Mouse (Mus musculus) hindlimb bud, embryonic 11.5 days (tissue): ENCODE measurements around the gene Nemp1.

ENCODE experiments used
- DNase-seq: peaks from one replicate; pipeline ENCODE4 v3.0.0-alpha.2; 2012; ENCODE audit warnings: low read depth, low spot score; ENCODE audit errors: extremely low spot score

The Nemp1 gene

GRCm38 (mm10) chr10:127666501-127667268, at the start of gene Nemp1:
Gene Nemp1 (plus strand): TSS chr10:127666901.
- DNase-seq, result no peak

GRCm38 (mm10) chr10:127617294-127617693, 49.4 kb upstream of the Nemp1 start:
- DNase-seq, result no peak

GRCm38 (mm10) chr10:127618173-127618572, 48.5 kb upstream of the Nemp1 start:
- DNase-seq, result no peak

GRCm38 (mm10) chr10:127619119-127619721, 47.5 kb upstream of the Nemp1 start:
- no peak for DNase-seq

GRCm38 (mm10) chr10:127619941-127620405, 46.7 kb upstream of the Nemp1 start:
- DNase-seq, result no peak

GRCm38 (mm10) chr10:127620406-127621190, 46.1 kb upstream of the Nemp1 start, which contains the start of gene Lrp1:
Gene Lrp1 (minus strand): TSS chr10:127621148.
- no peak for DNase-seq

GRCm38 (mm10) chr10:127621191-127622056, 45.3 kb upstream of the Nemp1 start:
- no peak for DNase-seq

GRCm38 (mm10) chr10:127622057-127622392, 44.7 kb upstream of the Nemp1 start:
- DNase-seq, result no peak

GRCm38 (mm10) chr10:127622661-127623060, 44.0 kb upstream of the Nemp1 start:
- DNase-seq, result no peak

- DNase-seq, result no peak
Measured at GRCm38 (mm10) chr10:127623439-127624216, 43.1 kb upstream of the Nemp1 start.

GRCm38 (mm10) chr10:127626433-127626832, 40.3 kb upstream of the Nemp1 start:
- DNase-seq, result no peak

GRCm38 (mm10) chr10:127631261-127632214, 35.2 kb upstream of the Nemp1 start:
- no peak for DNase-seq

GRCm38 (mm10) chr10:127632668-127633271, 33.9 kb upstream of the Nemp1 start:
- DNase-seq, result no peak

- no peak for DNase-seq
Measured at GRCm38 (mm10) chr10:127640421-127640820, 26.3 kb upstream of the Nemp1 start.

GRCm38 (mm10) chr10:127641861-127642771, 24.6 kb upstream of the Nemp1 start:
- DNase-seq, result no peak

GRCm38 (mm10) chr10:127642772-127643552, 23.7 kb upstream of the Nemp1 start, which contains the start of gene Stat6:
Gene Stat6 (plus strand): TSS chr10:127642986.
- DNase-seq, result no peak
